ENCODE assay signal across 18 mouse cellular contexts in the genomic region with DNA sequence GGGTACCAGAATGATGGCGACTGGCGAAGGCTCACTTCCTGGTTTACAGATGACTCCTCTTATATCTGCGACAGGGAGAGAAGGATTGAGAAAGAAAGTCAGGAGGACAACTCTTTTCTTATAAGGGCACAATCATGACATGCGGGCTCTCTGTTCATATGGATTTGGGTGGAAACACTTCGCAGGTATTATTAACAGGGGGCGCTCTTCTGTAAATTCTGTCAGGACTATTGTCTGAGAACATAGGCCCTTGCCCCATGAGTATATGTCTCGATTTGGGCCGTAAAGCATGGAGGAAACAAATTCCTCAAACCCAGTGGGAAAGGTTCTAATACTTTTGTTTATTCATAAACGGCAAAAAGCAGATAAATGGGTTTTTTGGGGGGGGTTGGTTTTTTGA.
"Had no signal": no experiment of that assay in that cellular context is flagged by ENCODE, and none has a peak within 500 bp of the region (broad histone marks: within the 10 kb centered on the region; RNA-seq: fewer than 3 reads in every experiment).

No protein-coding gene starts in this region.

- H3K4me1 ChIP-seq: lung, embryonic 15.5 days; megakaryocyte, embryonic 14.5 days; midbrain, embryonic 13.5 days; midbrain, embryonic 15.5 days; neural tube, embryonic 13.5 days; neural tube, embryonic 15.5 days; stomach, embryonic 15.5 days had no signal

- H3K4me3 ChIP-seq: lung, embryonic 15.5 days; megakaryocyte, embryonic 14.5 days; midbrain, embryonic 13.5 days; midbrain, embryonic 15.5 days; neural tube, embryonic 13.5 days; neural tube, embryonic 15.5 days; stomach, embryonic 15.5 days had no signal

- H3K9me3 ChIP-seq: lung, embryonic 15.5 days; midbrain, embryonic 13.5 days; midbrain, embryonic 15.5 days; neural tube, embryonic 13.5 days; neural tube, embryonic 15.5 days; stomach, embryonic 15.5 days had no signal

- H3K27ac ChIP-seq: lung, embryonic 15.5 days; macrophage; midbrain, embryonic 13.5 days; midbrain, embryonic 15.5 days; neural tube, embryonic 13.5 days; neural tube, embryonic 15.5 days; stomach, embryonic 15.5 days; stomach, postnatal 0 days had no signal

- DNase-seq: liver, postnatal 0 days; lung, adult 2 months; lung, postnatal 14 days; lung, postnatal 36 days; retina, postnatal 1 day; right cerebral cortex, postnatal 14 days; thymus, adult 2 months; thymus, postnatal 25 days; thymus, postnatal 4 days had no signal

- H3K36me3 ChIP-seq: lung, embryonic 15.5 days; midbrain, embryonic 13.5 days; midbrain, embryonic 15.5 days; neural tube, embryonic 13.5 days; neural tube, embryonic 15.5 days; stomach, embryonic 15.5 days had no signal

- H3K27me3 ChIP-seq: lung, embryonic 15.5 days; megakaryocyte, embryonic 14.5 days; midbrain, embryonic 13.5 days; midbrain, embryonic 15.5 days; neural tube, embryonic 13.5 days; neural tube, embryonic 15.5 days; stomach, embryonic 15.5 days had no signal

- H3K9ac ChIP-seq: liver, postnatal 0 days; lung, embryonic 15.5 days; midbrain, embryonic 13.5 days; midbrain, embryonic 15.5 days; neural tube, embryonic 13.5 days; neural tube, embryonic 15.5 days; stomach, embryonic 15.5 days had no signal
